ENCODE assay signal across 9 mouse cellular contexts in the genomic region with DNA sequence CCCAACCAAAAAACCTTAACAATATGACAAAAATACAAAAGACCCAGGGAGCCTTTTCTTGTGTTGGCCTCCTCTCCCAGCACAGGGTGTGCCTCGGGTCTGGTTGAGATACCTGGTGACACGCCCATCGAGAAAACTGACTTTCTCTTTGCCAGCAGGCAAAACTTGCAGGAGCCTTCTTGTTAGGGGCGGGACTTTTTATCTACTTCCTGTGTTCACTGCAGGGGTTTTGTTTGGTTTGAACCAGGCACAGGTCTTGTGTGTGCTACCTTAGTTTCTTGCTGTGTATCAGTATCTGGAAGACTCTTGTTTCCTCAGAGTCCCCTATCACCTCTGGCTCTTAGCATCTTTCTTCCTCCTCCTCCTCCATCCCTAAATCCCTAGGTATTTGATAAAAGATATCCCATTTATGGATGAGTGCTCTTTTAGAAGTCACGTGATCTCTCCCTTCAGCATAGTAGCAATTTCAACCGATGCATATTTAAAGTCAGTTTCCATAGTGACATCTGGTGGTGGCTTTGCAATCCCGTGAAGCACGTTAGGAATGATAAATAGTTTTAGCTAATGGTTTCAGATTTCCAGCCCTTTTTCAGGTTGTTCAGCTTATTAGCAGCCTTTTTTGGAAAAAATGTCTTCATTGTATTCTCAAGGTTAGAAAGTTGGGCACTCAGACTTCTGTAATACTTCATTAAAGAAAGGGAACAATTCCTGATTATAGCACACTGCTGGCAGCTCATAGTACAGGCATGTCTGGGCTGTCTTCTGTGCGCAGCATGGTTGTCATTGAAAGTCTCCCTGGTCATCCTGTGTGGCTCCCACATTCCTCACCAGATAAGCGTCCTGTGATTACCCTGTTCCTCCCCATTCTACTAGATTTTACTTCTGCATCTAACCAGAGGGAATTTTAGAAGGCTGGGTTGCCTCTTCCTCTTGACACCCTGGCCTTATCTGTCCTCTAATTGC. TPM values are rescaled to one million over a fixed set of nuclear protein-coding genes. Genes with fewer than 3 reads are reported as not detected.
A peak's percentile ranks its signal among the peaks of the same experiment; 100 is the strongest.
DNase-seq lines count a peak whose midpoint lies in the region; ATAC-seq and TF ChIP-seq lines count a peak whose summit lies in the region.
"Had no signal": no experiment of that assay in that cellular context is flagged by ENCODE, and none has a peak within 500 bp of the region (broad histone marks: within the 10 kb centered on the region; RNA-seq: fewer than 3 reads in every experiment).

No protein-coding gene starts in this region.

- DNase-seq in liver, adult 2 months (ENCODE audit: extremely low read depth, low read depth, low spot score) = peak; percentile 70
- no peak for DNase-seq in liver
- DNase-seq in embryo, embryonic 11 days = peak; percentile 71
- DNase-seq in lung, postnatal 36 days = peak; percentile 69
- no peak for DNase-seq in natural killer cell, adult 2 months (ENCODE audit: low spot score in 2 of 2)

- TF ChIP-seq CTCF in liver, adult 2 months (IDR thresholded peaks at IDR 0.05; ENCODE audit: low read depth, low read length) = peak; percentile 56

- H3K4me1 ChIP-seq in liver, adult 2 months (ENCODE audit: control insufficient read depth, insufficient read depth, low read length) = no peaks in the 10 kb centered on the region
- peaks cover 12% of the 10 kb centered on the region for H3K4me1 ChIP-seq in hindbrain, embryonic 12.5 days

- peaks cover 3% of the 10 kb centered on the region; the same call in 1 of the 2 replicates for H3K79me2 ChIP-seq in liver, adult 2 months (ENCODE audit: control insufficient read depth, insufficient read depth, low read length)

- no peaks in the 10 kb centered on the region for H3K9me3 ChIP-seq in hindbrain, embryonic 12.5 days (replicated peaks)
- H3K9me3 ChIP-seq: limb, embryonic 12.5 days had no signal

- H3K4me3 ChIP-seq in liver, adult 2 months (ENCODE audit: insufficient read depth, low read depth, low read length) = no peak overlapping the region
- H3K4me3 ChIP-seq in hindbrain, embryonic 12.5 days = no peak overlapping the region
- H3K4me3 ChIP-seq: limb, embryonic 12.5 days had no signal

- no peak overlapping the region for H3K9ac ChIP-seq in liver, adult 2 months (ENCODE audit: low read depth, low read length)
- no peak overlapping the region for H3K9ac ChIP-seq in hindbrain, embryonic 12.5 days
- H3K9ac ChIP-seq: limb, embryonic 12.5 days had no signal

- no peaks in the 10 kb centered on the region for H3K27me3 ChIP-seq in liver, adult 2 months (ENCODE audit: control insufficient read depth, insufficient read depth, low read length)
- no peaks in the 10 kb centered on the region for H3K27me3 ChIP-seq in hindbrain, embryonic 12.5 days
- H3K27me3 ChIP-seq: limb, embryonic 12.5 days had no signal

- ATAC-seq in hindbrain, embryonic 12.5 days (ENCODE audit: low FRiP score) = peak; percentile 77
- no peak for ATAC-seq in megakaryocyte-erythroid progenitor cell, adult 5-6 weeks (replicated peaks; ENCODE audit: low FRiP score, low TSS enrichment, poor library complexity, severe bottlenecking)

- no peak overlapping the region for H3K4me2 ChIP-seq in hindbrain, embryonic 12.5 days (replicated peaks)
- H3K4me2 ChIP-seq: limb, embryonic 12.5 days had no signal

- H3K36me3 ChIP-seq in liver, adult 2 months (ENCODE audit: control insufficient read depth, insufficient read depth, low read length) = peaks cover 10% of the 10 kb centered on the region
- H3K36me3 ChIP-seq in hindbrain, embryonic 12.5 days = no peaks in the 10 kb centered on the region; the same call in 1 of the 2 replicates

- no peak for TF ChIP-seq POLR2A in liver, adult 2 months (IDR thresholded peaks at IDR 0.05; ENCODE audit: extremely low read depth, insufficient read depth, low read length)

- H3K27ac ChIP-seq in liver, adult 2 months (replicated peaks; ENCODE audit: insufficient read depth, low read depth, low read length) = no peak overlapping the region
- no peak overlapping the region for H3K27ac ChIP-seq in hindbrain, embryonic 12.5 days
- H3K27ac ChIP-seq: limb, embryonic 12.5 days had no signal

- WGBS in liver, adult 2 months = 42% methylated on average over 10 of the region's 10 CpGs
- 27% methylated on average over 10 of the region's 10 CpGs for WGBS in hindbrain, embryonic 12.5 days

RNA-seq across cellular contexts. Expression of gene Fat1, which starts 50.4 kb away (rescaled TPM):
- total RNA-seq in liver, adult 2 months (2014; rRNA removed) = 8.9 and 11.3 TPM in 2 replicates
- 8.7 and 9.6 TPM in 2 replicates for polyA plus RNA-seq in liver, adult 2 months (2012; rRNA removed)
- polyA plus RNA-seq in hindbrain, embryonic 12.5 days (2016; fragmentation: Nextera tagmentation; extraction: Ambion mirVana) = 19.6 and 24.3 TPM in 2 replicates
- total RNA-seq in megakaryocyte-erythroid progenitor cell, adult 5-6 weeks (2014; fragmentation: Nextera tagmentation) = not detected in 2 replicates
- total RNA-seq in megakaryocyte-erythroid progenitor cell, adult 5-6 weeks (2017) = 0.09 TPM in 1 of 2 replicates, not detected in the other
- total RNA-seq: common myeloid progenitor, adult 5-6 weeks had no signal

Comparison
In these comparisons a context has a peak if more than half of its experiments do, and no peak if none do; other contexts are left out.
1. DNase-seq: peak in liver, adult 2 months (single experiment), embryo, embryonic 11 days (single experiment) and lung, postnatal 36 days (single experiment); none in liver (single experiment) and natural killer cell, adult 2 months (0 of 2).